Mouse (Mus musculus): ENCODE measurements around the gene Gm9918.

Gm9918 gene

DNA sequence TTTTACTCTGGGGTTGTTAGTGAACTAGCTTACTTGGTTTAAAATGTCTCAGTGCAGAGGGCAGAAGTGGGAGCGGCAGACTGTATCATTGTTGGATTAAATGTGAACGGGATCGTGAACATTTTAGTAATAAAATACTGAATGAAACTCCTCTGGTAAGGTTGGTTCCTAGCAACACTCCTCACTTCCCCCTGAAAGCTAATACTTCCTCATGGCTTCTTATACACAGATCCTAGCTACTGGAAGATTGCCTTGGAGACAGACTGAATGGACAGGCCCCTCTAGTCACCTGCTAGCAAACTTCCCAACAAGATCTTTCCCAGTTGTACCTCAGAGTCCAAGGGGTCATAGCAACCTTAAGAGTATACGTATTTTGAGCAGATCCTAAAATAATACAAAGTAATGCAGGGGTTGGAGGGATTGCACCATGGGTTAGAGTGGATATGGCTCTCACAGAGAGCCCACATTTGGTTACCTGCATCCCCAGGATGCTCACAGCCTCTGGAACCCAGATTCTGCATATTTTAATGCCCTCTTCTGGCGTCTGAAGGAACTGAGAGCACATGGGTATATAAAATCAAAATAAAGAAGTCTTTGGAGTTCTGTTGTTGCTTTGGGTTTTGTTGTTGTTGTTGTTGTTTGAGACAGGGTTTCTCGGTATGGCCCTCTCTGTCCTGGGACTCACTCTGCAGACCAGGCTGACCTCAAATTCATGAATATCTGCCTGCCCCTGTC lies 3.8 kb downstream of the Gm9918 start:
- DNase-seq (ENCODE audit: low spot score in 2 of 2) = no peak

DNA sequence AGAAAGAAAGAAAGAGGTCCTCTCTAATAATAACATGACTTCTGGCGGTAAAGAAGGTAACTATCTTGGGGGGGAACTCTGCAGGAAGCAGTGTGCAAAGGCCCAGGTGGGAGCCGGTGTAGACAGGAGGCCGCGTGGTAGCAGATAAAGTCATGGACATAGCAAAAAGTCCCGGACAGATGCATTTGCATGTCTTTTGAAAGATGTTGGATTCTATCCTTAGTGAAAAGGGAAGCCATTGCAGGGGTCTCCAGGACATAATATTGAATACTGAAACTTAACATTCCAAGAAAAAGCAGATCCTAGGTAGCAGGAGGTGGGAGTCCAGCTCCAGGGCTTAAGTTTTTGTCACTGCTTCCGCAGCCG lies 8.3 kb downstream of the Gm9918 start:
- DNase-seq (ENCODE audit: low spot score in 2 of 2) = no peak

- peak; percentile 69 to 80 for DNase-seq (ENCODE audit: low spot score in 2 of 2)
These were observed 8.9 kb downstream of the Gm9918 start, which contains the start of gene Mfsd5 for GRCm38 (mm10) chr15:102279092-102279782. Mfsd5 (plus strand) TSS chr15:102279454.

- no peak for DNase-seq (ENCODE audit: low spot score in 2 of 2)
These were observed 9.6 kb downstream of the Gm9918 start for GRCm38 (mm10) chr15:102279783-102280520.

DNA sequence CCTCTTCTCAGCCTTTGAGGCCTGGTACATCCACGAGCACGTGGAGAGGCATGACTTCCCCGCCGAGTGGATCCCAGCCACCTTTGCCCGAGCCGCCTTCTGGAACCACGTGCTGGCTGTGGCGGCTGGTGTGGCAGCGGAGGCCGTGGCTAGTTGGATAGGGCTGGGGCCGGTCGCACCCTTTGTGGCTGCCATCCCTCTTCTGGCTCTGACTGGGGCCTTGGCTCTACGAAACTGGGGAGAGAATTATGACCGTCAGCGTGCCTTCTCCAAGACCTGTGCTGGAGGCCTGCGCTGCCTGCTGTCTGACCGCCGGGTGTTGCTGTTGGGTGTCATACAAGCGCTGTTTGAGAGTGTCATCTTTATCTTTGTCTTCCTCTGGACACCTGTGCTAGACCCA lies 10.3 kb downstream of the Gm9918 start:
- DNase-seq (ENCODE audit: low spot score in 2 of 2) = no peak

- DNase-seq (ENCODE audit: low spot score in 2 of 2) = no peak
These were observed 12.3 kb downstream of the Gm9918 start for GRCm38 (mm10) chr15:102282463-102283292.

GRCm38 (mm10) chr15:102283648-102284047 lies 13.3 kb downstream of the Gm9918 start:
- no peak for DNase-seq (ENCODE audit: low spot score in 2 of 2)

DNA sequence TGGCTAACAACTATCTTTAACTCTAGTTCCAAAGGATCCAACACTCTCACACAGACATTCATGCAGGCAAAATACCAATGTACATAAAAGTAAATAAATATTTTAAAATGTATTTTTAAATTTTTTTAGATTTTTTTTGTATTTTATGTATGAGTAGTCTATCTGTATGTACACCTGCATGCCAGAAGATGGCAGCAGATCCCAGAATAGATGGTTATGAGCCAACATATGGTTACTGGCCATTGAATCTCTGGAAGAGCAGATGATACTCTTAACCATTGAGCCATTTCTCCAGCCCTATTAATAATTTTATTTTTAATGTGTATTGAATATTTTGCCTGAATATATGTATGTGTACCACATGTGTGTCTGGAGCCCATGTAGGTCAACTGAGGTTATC lies 17.0 kb downstream of the Gm9918 start:
- DNase-seq (ENCODE audit: low spot score in 2 of 2) = no peak

DNA sequence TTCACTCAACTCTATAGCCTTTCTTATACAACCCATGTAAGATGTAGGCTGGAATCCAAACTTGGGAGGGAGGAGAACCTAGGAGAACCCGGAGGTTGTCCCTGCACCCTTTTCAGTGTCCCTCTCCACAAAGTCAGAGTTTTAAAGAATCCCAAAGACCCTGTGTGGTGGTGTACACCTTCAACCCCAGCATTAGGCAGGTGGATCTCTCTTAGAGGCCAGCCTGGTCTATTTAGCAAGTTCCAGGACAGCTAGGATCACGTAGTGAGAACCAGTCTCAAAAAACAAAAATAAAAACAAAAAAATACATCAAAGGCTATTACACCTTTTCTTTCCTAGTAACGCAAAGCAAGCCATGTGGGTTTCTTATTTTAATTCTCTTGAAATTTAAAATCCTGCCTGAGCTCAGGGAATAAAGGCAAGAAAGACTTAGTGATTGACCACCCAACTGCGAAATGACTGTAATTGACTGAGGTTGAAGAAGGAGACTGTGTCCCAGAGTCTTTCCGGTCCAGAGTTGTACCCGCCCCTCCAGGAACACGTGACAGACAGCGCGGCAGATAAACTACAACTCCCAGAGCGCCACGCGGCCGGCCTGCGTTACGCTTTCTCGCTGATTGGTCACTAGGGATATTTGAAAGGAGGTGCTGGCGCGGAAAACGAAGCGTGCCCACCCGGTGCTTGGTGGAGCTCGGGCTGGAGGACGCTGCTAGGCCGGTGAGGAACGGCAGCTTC lies 25.4 kb downstream of the Gm9918 start, which contains the start of gene Espl1:
Gene Espl1, plus strand, starts transcription at position 634 of the 735 bp plus-strand sequence.
- peak; percentile 87 to 95 for DNase-seq (ENCODE audit: low spot score in 2 of 2)

DNA sequence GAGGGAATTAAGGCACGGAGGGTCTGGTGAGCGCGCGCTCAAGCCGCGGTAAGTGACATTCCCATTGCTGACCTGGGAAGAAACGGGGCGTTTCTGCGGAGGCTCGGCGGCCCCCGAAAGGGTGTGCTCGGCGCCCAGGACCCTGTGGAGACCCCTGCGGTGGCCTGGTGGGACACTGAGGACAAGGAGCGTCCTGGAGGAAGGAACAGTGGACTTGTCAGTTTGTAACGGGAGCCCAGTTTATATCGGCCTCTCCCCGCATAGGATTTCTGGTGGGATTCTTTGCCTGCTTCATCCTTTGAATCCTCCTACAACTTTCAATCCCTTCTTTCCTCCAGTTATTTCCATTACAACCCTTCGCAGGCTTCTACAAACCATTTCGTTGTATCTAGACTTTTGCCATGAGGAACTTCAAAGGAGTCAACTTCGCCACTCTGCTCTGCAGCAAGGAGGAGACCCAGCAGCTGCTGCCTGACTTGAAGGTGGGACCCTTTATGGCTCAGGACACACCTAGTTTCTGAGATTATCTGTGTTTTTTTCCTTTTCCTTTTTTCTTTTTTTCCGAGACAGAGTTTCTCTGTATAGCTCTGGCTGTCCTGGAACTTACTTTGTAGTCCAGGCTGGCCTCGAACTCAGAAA lies 26.1 kb downstream of the Gm9918 start:
- DNase-seq (ENCODE audit: low spot score in 2 of 2) = no peak

- DNase-seq (ENCODE audit: low spot score in 2 of 2) = no peak
These were observed 32.2 kb downstream of the Gm9918 start for GRCm38 (mm10) chr15:102302542-102302941.

- no peak for DNase-seq (ENCODE audit: low spot score in 2 of 2)
These were observed 38.4 kb downstream of the Gm9918 start for GRCm38 (mm10) chr15:102308717-102309116.

DNA sequence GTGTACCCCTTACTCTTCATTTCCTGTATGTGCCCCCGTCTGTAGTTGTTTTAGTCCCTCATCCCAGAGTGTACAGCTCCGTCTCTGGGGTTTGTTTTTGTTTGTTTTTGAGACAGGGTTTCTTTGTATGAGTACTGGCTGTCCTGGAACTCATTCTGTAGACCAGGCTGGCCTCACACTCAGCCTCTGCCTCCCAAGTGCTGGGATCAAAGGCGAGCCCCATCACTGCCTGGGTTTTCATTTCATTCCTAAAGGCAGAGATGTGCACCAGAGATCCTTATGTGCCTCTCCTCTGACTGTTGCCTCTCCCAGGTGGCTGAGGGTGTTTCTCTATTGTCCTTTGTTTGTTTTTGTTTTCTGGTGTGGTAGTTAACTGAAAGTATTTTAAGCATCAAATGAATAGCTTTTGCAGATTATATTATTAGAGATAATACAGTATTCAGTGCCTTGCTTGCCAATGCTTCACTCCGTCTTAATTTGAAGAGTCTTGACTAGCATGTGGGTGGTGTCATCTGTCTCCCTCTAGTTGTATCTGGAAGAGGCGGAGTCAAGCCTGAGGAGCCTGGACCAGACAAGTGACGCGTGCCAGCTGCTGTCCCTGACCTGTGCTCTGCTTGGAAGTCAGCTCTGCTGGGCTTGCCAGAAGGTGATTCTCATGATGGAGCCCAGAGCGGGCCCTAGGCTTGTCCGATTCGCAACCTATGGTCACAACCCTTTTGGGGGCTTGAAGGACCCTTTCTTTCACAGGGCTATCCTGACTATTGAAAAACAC lies 39.9 kb downstream of the Gm9918 start:
- DNase-seq (ENCODE audit: low spot score in 2 of 2) = no peak

DNA sequence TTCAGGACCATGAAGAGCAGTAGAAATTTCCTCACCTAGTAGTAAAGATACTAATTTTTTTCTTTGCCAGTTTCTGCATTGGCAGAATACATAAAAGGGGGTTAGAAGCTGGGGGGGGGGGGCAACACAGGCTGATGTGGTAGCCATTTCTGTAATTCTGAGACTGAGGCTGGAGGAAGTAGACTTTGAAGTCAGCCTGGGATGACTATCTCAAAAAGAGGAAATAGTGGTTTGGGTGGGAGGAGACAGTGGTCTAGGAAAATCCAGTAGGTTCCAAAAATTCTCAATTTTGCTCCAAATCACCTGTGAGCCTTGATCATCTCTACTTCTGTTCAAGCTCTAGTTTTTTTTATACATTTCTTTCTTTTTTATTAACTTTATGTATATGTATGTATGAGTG lies 41.1 kb downstream of the Gm9918 start:
- DNase-seq (ENCODE audit: low spot score in 2 of 2) = no peak

GRCm38 (mm10) chr15:102315292-102315691 lies 44.9 kb downstream of the Gm9918 start:
- DNase-seq (ENCODE audit: low spot score in 2 of 2) = no peak

- peak in 1 of 2 experiments; percentile 60 for DNase-seq (ENCODE audit: low spot score in 2 of 2)
These were observed 45.9 kb downstream of the Gm9918 start for GRCm38 (mm10) chr15:102316263-102316662.
